Comparison of ENCODE assay signal across 24 mouse cellular contexts in genomic region chr14:88934569-88934968, GRCm38 (mm10).
DNase-seq lines count a peak whose midpoint lies in the region; ATAC-seq and TF ChIP-seq lines count a peak whose summit lies in the region.
"Had no signal": no experiment of that assay in that cellular context is flagged by ENCODE, and none has a peak within 500 bp of the region (broad histone marks: within the 10 kb centered on the region; RNA-seq: fewer than 3 reads in every experiment).

No protein-coding gene starts in this region.

- WGBS in midbrain, embryonic 11.5 days: 71% methylated on average over 1 of the region's 1 CpGs

- 0 out of 2 replicates have a peak, but pooled peaks have one; percentile 4 for TF ChIP-seq CTCF in layer of hippocampus, adult 2 months (conservative IDR thresholded peaks at IDR 0.05)
- no peak for TF ChIP-seq CTCF in brain, embryonic 14.5 days (IDR thresholded peaks at IDR 0.05; ENCODE audit: borderline replicate concordance, extremely low read depth, insufficient read depth, insufficient read length)

- peak overlapping the region; percentile 70 for H3K27ac ChIP-seq in layer of hippocampus, adult 2 months
- H3K27ac ChIP-seq in midbrain, embryonic 11.5 days (ENCODE audit: low read depth, low read length): no peak overlapping the region
- H3K27ac ChIP-seq: embryonic facial prominence, embryonic 12.5 days; embryonic facial prominence, embryonic 15.5 days; forebrain, embryonic 15.5 days; hindbrain, embryonic 10.5 days; hindbrain, embryonic 13.5 days had no signal

- H3K9ac ChIP-seq in midbrain, embryonic 11.5 days (ENCODE audit: low read length): no peak overlapping the region
- H3K9ac ChIP-seq: embryonic facial prominence, embryonic 12.5 days; embryonic facial prominence, embryonic 15.5 days; forebrain, embryonic 15.5 days; hindbrain, embryonic 13.5 days had no signal

- H3K4me1 ChIP-seq in midbrain, embryonic 11.5 days (ENCODE audit: control insufficient read depth, insufficient read depth, low read length): no peaks in the 10 kb centered on the region
- H3K4me1 ChIP-seq: embryonic facial prominence, embryonic 12.5 days; embryonic facial prominence, embryonic 15.5 days; forebrain, embryonic 15.5 days; hindbrain, embryonic 10.5 days; hindbrain, embryonic 13.5 days had no signal

- no peaks in the 10 kb centered on the region for H3K36me3 ChIP-seq in midbrain, embryonic 11.5 days (ENCODE audit: control insufficient read depth, insufficient read depth, low read length)
- H3K36me3 ChIP-seq: embryonic facial prominence, embryonic 12.5 days; embryonic facial prominence, embryonic 15.5 days; forebrain, embryonic 15.5 days; hindbrain, embryonic 10.5 days; hindbrain, embryonic 13.5 days had no signal

- H3K9me3 ChIP-seq in midbrain, embryonic 11.5 days (ENCODE audit: control insufficient read depth, low read length): no peaks in the 10 kb centered on the region
- H3K9me3 ChIP-seq: embryonic facial prominence, embryonic 12.5 days; embryonic facial prominence, embryonic 15.5 days; forebrain, embryonic 15.5 days; hindbrain, embryonic 10.5 days; hindbrain, embryonic 13.5 days had no signal

- TF ChIP-seq POLR2A in brain, embryonic 14.5 days (IDR thresholded peaks at IDR 0.05; ENCODE audit: borderline replicate concordance, extremely low read depth, insufficient read depth, insufficient read length, poor library complexity, severe bottlenecking): no peak

- H3K4me3 ChIP-seq in layer of hippocampus, adult 2 months: no peak overlapping the region
- H3K4me3 ChIP-seq in midbrain, embryonic 11.5 days (ENCODE audit: low read depth, low read length): no peak overlapping the region
- H3K4me3 ChIP-seq: embryonic facial prominence, embryonic 12.5 days; embryonic facial prominence, embryonic 15.5 days; forebrain, embryonic 15.5 days; hindbrain, embryonic 10.5 days; hindbrain, embryonic 13.5 days had no signal

- ATAC-seq in midbrain, embryonic 11.5 days (ENCODE audit: low FRiP score): no peak
- ATAC-seq: CD4-positive, CD25-positive, alpha-beta regulatory T cell, adult 4 months; forebrain, embryonic 15.5 days; hindbrain, embryonic 16.5 days had no signal

- H3K27me3 ChIP-seq in midbrain, embryonic 11.5 days (ENCODE audit: control insufficient read depth, insufficient read depth, low read length): no peaks in the 10 kb centered on the region
- H3K27me3 ChIP-seq: embryonic facial prominence, embryonic 12.5 days; embryonic facial prominence, embryonic 15.5 days; forebrain, embryonic 15.5 days; hindbrain, embryonic 13.5 days had no signal

- no peak overlapping the region for H3K4me2 ChIP-seq in midbrain, embryonic 11.5 days
- H3K4me2 ChIP-seq: embryonic facial prominence, embryonic 12.5 days; embryonic facial prominence, embryonic 15.5 days; forebrain, embryonic 15.5 days; heart, embryonic 11.5 days; hindbrain, embryonic 13.5 days had no signal

- peak; percentile 50 to 60 for DNase-seq in layer of hippocampus, adult 2 months (ENCODE audit: low spot score in 2 of 2)
- DNase-seq in layer of hippocampus, postnatal 36 days: no peak
- peak; percentile 9 for DNase-seq in brain, embryonic 14.5 days (ENCODE audit: low read depth)
- peak; percentile 10 to 78 for DNase-seq in layer of hippocampus, postnatal 14 days (ENCODE audit: low spot score in 2 of 2)
- peak; percentile 28 for DNase-seq in telencephalon, adult 2 months (ENCODE audit: low read depth, low spot score)
- DNase-seq in testis, postnatal 10 days (ENCODE audit: low spot score): no peak
- no peak for DNase-seq in midbrain, embryonic 11.5 days (ENCODE audit: low spot score, missing footprints)
- DNase-seq: adrenal gland, adult 2 months; adrenal gland, postnatal 25 days; cerebellum, adult 11 months; cerebellum, adult 2 months; cerebellum, adult 9-11 months; cerebellum, postnatal 25 days; gastrocnemius, postnatal 10 days; heart, adult 11 months; heart, postnatal 36 days had no signal

Comparison
In these comparisons a context has a peak if more than half of its experiments do, and no peak if none do; other contexts are left out.
1. DNase-seq: peak in layer of hippocampus, adult 2 months (2 of 2), brain, embryonic 14.5 days (single experiment), layer of hippocampus, postnatal 14 days (2 of 2) and telencephalon, adult 2 months (single experiment); none in layer of hippocampus, postnatal 36 days (0 of 2), testis, postnatal 10 days (single experiment) and midbrain, embryonic 11.5 days (single experiment).